Mouse (Mus musculus): ENCODE data around the gene Tbx6.

- no peak for TF ChIP-seq CTCF (IDR thresholded peaks at IDR 0.05; ENCODE audit: control insufficient read depth, insufficient read depth, low read length)
- TF ChIP-seq POLR2A (IDR thresholded peaks at IDR 0.05; ENCODE audit: borderline replicate concordance, control insufficient read depth, low read depth, low read length): no peak
Observed at GRCm38 (mm10) chr7:126825952-126826351, 44.7 kb downstream of the Tbx6 start.

Measured in bone marrow, adult 2 months (tissue).